Mouse (Mus musculus) midbrain, embryonic 11.5 days (tissue): ENCODE measurements around the gene Ifnab. TPM values are rescaled to one million over a fixed set of nuclear protein-coding genes. Genes with fewer than 3 reads are reported as not detected.

Source experiments
- ATAC-seq: fragments of 200-750 bp; cut with Nextera tagmentation; 2 replicates; pipeline ENCODE4 v1.8.0; 2017; ENCODE audit warnings: moderate TSS enrichment, moderate library complexity; ENCODE audit not compliant: low FRiP score
- DNase-seq: peaks from one replicate; pipeline ENCODE4 v3.0.0; 2015; ENCODE audit warnings: low spot score; ENCODE audit errors: missing footprints
- H3K27ac ChIP-seq: fragments of 300-500 bp; sonication (generic); 2 replicates; pipeline ENCODE4 v1.5.1; 2014; ENCODE audit warnings: low read depth, low read length
- H3K27me3 ChIP-seq: fragments of 300-500 bp; sonication (generic); 2 replicates; pipeline ENCODE4 v1.6.1; 2014; ENCODE audit warnings: mild to moderate bottlenecking, low read length, moderate library complexity, mixed read lengths; ENCODE audit not compliant: control insufficient read depth, insufficient read depth
- H3K36me3 ChIP-seq: fragments of 300-500 bp; sonication (generic); 2 replicates; pipeline ENCODE4 v1.6.1; 2014; ENCODE audit warnings: mild to moderate bottlenecking, low read length, moderate library complexity, mixed read lengths; ENCODE audit not compliant: control insufficient read depth, insufficient read depth
- H3K4me1 ChIP-seq: fragments of 300-500 bp; sonication (generic); 2 replicates; pipeline ENCODE4 v1.6.1; 2014; ENCODE audit warnings: low read length; ENCODE audit not compliant: control insufficient read depth, insufficient read depth
- H3K4me2 ChIP-seq: fragments of 300-500 bp; sonication (generic); 2 replicates; pipeline ENCODE4 v1.6.1; 2014; ENCODE audit warnings: mild to moderate bottlenecking, moderate library complexity
- H3K4me3 ChIP-seq: fragments of 300-500 bp; sonication (generic); 2 replicates; pipeline ENCODE4 v1.5.1; 2014; ENCODE audit warnings: low read depth, low read length
- H3K9ac ChIP-seq: fragments of 300-500 bp; sonication (generic); 2 replicates; pipeline ENCODE4 v1.6.1; 2014; ENCODE audit warnings: low read length
- H3K9me3 ChIP-seq: fragments of 300-500 bp; sonication (generic); 2 replicates; pipeline ENCODE4 v1.6.1; 2016; ENCODE audit warnings: low read length; ENCODE audit not compliant: control insufficient read depth
- WGBS: fragments of 180-500 bp; shearing (Covaris S2); extraction: QIAGEN DNeasy Blood & Tissue Kit; methylation state at CpG from one replicate; pipeline ENCODE4 v1.1.7; 2014; 5-methylcytosine and 5-hydroxymethylcytosine counted together
- polyA plus RNA-seq: library from polyadenylated mRNA; unstranded; fragments of >200 nt; fragmentation: Nextera tagmentation; extraction: Ambion mirVana; gene quantifications from 2 replicates; pipeline ENCODE4 v1.2.1, GENCODE M21; 2014

Ifnab gene
- polyA plus RNA-seq, 1 experiment from 2014 or later, result not detected

DNA sequence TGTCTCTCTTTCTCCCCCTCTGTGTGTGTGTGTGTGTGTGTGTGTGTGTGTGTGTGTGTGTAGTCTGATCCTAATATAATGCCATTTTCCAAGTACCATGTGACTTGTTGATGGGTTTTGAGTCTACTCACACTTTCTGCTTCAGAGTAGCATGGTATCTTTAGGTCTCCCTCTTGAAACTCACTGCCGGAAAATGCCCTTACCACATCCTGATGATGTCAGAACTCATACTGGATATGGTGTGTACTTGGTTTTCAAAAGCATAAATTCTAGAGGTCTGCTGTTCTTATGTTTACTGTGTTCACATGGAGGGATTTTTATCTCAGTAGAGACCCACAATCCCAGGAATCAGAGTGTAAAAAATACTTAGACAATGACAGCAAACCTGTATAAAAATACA, 1.4 kb upstream of the Ifnab start:
- ATAC-seq (no peak), DNase-seq (no peak)
- Histone ChIP-seq H3K4me3 (no peak overlapping the region), H3K36me3 (no peaks in the 10 kb centered on the region), H3K27me3 (no peaks in the 10 kb centered on the region), H3K9me3 (no peaks in the 10 kb centered on the region), H3K4me2 (no peak overlapping the region), H3K9ac (no peak overlapping the region), H3K27ac (no peak overlapping the region), H3K4me1 (no peaks in the 10 kb centered on the region)
- whole genome bisulfite sequencing, result 91% methylated on average over 1 of the region's 1 CpGs

DNA sequence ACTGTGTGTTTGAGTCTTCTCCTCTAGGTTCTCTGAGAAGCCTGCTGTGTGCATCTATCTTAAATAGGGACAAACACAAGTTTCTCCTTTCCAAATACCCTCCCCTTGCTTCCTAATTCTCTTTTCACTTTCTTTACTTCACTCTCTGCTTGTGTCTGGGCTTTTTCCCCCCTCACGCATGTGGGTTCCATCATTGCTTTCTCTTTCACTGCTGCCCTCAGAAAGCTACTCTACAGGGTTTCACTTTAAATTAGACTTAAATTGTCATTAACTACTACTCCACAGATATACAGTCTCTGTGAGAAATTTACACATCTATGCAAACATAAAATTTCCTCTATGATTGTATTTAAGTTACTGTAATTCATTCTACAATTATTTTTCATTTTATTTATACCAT, 7.3 kb downstream of the Ifnab start, which contains the start of gene Ifna2:
TSS of gene Ifna2 (minus strand) at position 101 of the 400 bp plus-strand sequence.
- Histone ChIP-seq H3K27ac (no peak within 1 kb of the TSS), H3K9ac (no peak within 1 kb of the TSS), H3K4me2 (no peak within 1 kb of the TSS), H3K27me3 (no peaks in the 10 kb centered on the region), H3K36me3 (no peaks in the 10 kb centered on the region), H3K4me3 (no peak within 1 kb of the TSS), H3K9me3 (no peaks in the 10 kb centered on the region), H3K4me1 (no peaks in the 10 kb centered on the region)
- no peak for ATAC-seq
- DNase-seq, result no peak
- 96% methylated on average over 1 of the region's 1 CpGs for WGBS

DNA sequence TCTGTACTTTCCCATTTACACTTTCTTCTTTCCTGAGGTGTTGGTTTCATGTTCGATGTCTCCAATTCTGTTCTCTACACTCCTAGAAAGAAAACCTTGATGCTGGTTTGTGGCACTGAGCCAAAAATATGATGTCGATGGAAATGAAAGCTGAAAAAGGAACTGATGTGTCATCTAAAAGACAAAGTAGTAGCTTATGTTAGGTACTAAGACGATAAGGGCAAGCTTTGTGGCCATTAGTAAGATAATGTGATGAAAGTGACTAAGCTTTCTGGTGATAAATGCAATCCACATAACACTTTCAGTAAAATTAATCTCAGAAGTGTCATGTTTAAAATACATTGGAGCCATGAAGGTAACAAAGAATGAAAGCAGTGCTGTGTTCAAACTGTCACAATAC, 9.8 kb downstream of the Ifnab start:
- Histone ChIP-seq H3K4me3 (no peak overlapping the region), H3K4me2 (no peak overlapping the region), H3K27ac (no peak overlapping the region), H3K36me3 (no peaks in the 10 kb centered on the region), H3K4me1 (no peaks in the 10 kb centered on the region), H3K9ac (no peak overlapping the region), H3K9me3 (no peaks in the 10 kb centered on the region), H3K27me3 (no peaks in the 10 kb centered on the region)
- DNase-seq (no peak), ATAC-seq (no peak)
- 86% methylated on average over 3 of the region's 3 CpGs for WGBS

DNA sequence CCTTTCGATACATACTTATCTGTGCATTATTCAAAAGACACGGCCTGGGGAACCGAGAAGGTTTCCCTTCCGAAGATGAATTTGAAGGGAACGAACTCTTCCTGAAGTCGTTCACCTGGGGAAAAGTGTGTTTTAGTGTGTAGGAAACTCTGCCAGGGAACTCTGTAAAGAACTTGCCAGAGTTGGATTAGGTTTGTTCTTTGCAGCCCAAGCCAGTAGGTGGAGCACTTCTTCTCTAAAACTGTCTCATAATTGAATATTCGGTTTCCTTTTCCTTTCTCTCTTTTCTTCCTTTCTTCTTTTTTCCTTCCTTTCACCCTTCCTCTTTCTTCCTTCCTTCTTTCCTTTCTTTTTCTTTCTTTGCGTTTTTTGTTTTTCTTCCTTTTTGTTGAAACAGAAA, 10.8 kb downstream of the Ifnab start:
- Histone ChIP-seq H3K36me3 (no peaks in the 10 kb centered on the region), H3K27ac (no peak overlapping the region), H3K4me2 (no peak overlapping the region), H3K4me3 (no peak overlapping the region), H3K9ac (no peak overlapping the region), H3K27me3 (no peaks in the 10 kb centered on the region), H3K9me3 (no peaks in the 10 kb centered on the region), H3K4me1 (no peaks in the 10 kb centered on the region)
- peak; percentile 91 for DNase-seq
- ATAC-seq, result no peak
- 53% methylated on average over 8 of the region's 8 CpGs for WGBS

DNA sequence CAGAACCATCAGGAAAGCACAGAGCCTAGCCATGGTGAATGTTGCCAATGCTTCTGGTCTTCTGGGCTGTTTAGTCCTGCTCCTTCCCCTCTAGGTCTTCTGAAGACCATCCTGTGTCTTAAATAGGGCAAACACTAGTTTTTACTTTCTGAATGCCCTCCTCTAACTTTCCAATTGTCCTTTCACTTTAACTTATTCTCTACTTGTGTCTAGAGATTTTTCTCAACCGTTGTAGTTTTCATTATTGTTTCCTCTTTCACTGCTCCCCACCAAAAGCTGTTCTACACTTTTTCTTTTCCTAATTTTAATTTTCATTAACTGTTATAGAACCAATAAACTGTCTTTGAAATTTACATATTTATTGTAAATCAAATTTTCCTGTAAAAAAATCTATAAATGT, 14.3 kb downstream of the Ifnab start, which contains the start of gene Ifna16:
TSS of gene Ifna16 (minus strand) at position 101 of the 400 bp plus-strand sequence.
- no peaks in the 10 kb centered on the region for H3K27me3 ChIP-seq
- H3K27ac ChIP-seq, result no peak within 1 kb of the TSS
- DNase-seq (no peak), ATAC-seq (no peak)
- no peaks in the 10 kb centered on the region for H3K4me1 ChIP-seq
- H3K4me3 ChIP-seq, result no peak within 1 kb of the TSS
- no peaks in the 10 kb centered on the region for H3K36me3 ChIP-seq
- H3K4me2 ChIP-seq, result no peak within 1 kb of the TSS
- no peaks in the 10 kb centered on the region for H3K9me3 ChIP-seq
- H3K9ac ChIP-seq, result no peak within 1 kb of the TSS
- 100% methylated on average over 1 of the region's 1 CpGs for WGBS

DNA sequence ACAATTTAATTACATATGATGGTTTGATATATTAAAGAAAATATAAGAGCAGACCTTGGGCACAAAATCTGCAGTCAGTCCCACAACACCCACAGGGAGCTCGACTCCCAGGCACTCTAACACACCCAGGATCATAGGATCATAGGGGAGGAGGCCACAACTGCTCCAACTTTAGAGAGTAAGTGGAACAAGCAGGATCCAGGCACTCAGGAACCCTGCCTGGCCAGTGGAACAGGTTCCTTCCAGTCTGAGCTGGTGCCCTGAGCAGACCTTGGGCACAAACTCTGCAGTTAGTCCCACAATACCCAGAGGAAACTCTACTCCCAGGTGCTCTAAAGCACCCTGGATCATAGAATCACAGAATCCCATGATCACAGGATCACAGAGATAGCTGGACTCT, 35.7 kb downstream of the Ifnab start:
- Histone ChIP-seq H3K9me3 (no peaks in the 10 kb centered on the region), H3K4me2 (no peak overlapping the region), H3K4me1 (no peaks in the 10 kb centered on the region), H3K9ac (no peak overlapping the region), H3K27ac (no peak overlapping the region), H3K36me3 (no peaks in the 10 kb centered on the region), H3K4me3 (no peak overlapping the region), H3K27me3 (no peaks in the 10 kb centered on the region)
- DNase-seq (no peak), ATAC-seq (no peak)
- WGBS, result 59% methylated on average over 1 of the region's 1 CpGs

DNA sequence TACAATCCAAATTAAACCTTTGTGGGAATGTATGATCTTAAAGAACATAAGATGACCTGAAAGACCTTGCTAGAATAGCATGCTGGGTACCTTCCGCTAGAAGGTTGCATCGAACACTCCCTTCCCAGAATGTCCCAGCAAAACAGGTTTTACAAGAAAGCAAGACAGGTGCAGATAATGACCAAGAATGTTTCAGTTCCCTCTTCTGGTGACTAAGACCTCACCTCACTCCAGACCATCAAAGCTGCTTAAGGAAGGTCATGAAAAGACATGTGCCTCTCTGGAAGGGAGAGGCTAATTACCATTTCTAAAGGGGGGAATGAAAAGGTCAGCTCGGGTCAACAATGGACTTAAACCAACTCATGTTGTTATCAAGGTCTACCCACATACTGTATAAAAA, 37.5 kb downstream of the Ifnab start:
- Histone ChIP-seq H3K9ac (no peak overlapping the region), H3K4me3 (no peak overlapping the region), H3K4me2 (no peak overlapping the region), H3K9me3 (no peaks in the 10 kb centered on the region), H3K4me1 (no peaks in the 10 kb centered on the region), H3K36me3 (no peaks in the 10 kb centered on the region), H3K27ac (no peak overlapping the region), H3K27me3 (no peaks in the 10 kb centered on the region)
- 75% methylated on average over 3 of the region's 3 CpGs for WGBS
- ATAC-seq (no peak), DNase-seq (no peak)

DNA sequence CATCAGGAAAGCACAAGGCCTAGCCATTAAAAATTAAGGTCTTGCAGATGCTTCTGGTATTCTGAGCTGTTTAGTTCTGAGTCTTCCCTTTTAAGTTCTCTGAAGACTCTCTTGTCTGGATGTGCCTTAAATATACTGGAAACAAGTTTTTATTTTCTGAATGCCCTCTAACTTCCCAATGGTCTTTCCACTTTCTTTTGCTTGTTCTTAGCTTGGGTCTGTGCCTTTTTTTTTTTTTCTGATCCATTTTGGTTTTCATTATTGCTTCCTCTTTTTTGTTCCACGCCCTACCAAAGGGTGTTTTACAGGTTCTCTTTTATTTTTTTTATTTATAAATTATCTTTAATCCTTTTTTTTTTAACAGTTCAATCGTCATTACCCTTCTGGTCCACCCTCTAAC, 46.8 kb downstream of the Ifnab start, which contains the start of gene Ifna13:
TSS of gene Ifna13 (minus strand) at position 101 of the 400 bp plus-strand sequence.
- Histone ChIP-seq H3K9me3 (no peaks in the 10 kb centered on the region; the same call in 1 of the 2 replicates), H3K9ac (no peak within 1 kb of the TSS), H3K4me2 (no peak within 1 kb of the TSS), H3K27me3 (no peaks in the 10 kb centered on the region), H3K4me1 (no peaks in the 10 kb centered on the region), H3K4me3 (no peak within 1 kb of the TSS), H3K36me3 (no peaks in the 10 kb centered on the region), H3K27ac (no peak within 1 kb of the TSS)
- DNase-seq, result no peak
- ATAC-seq, result no peak
- WGBS, result 66% methylated on average over 2 of the region's 2 CpGs

DNA sequence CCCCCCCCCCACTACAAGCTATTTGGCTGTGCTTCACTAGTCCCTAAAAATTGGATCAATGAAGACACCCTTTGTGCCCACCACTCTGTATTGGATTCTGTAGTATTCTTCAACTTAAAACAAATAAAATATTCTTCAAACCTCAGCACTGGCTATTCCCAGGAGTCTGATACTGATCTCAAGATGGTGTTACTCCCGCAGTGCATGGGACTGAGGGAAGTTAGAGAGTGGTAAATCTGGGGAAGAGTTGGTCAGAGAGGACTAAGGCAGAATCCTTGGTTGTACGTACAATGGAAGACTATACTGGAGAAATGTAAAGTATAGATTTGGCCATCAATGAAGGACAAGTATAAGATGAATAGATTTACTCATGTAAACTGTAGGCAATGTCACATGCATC, 48.6 kb downstream of the Ifnab start:
- ATAC-seq (peak; percentile 18; the same call in 1 of the 2 replicates), DNase-seq (no peak)
- Histone ChIP-seq H3K9me3 (no peaks in the 10 kb centered on the region; the same call in 1 of the 2 replicates), H3K27ac (no peak overlapping the region), H3K27me3 (no peaks in the 10 kb centered on the region), H3K36me3 (no peaks in the 10 kb centered on the region), H3K4me2 (no peak overlapping the region), H3K4me3 (no peak overlapping the region), H3K4me1 (no peaks in the 10 kb centered on the region), H3K9ac (no peak overlapping the region)
- 48% methylated on average over 2 of the region's 2 CpGs for WGBS
